Mouse (Mus musculus) neural tube, embryonic 15.5 days (tissue): ENCODE data around the gene Fam69a. TPM values are rescaled to one million over a fixed set of nuclear protein-coding genes. Genes with fewer than 3 reads are reported as not detected.
"Not testable (repeated sequence)": the region's sequence is repeated elsewhere in the genome, so short reads cannot be mapped to it uniquely, and the experiment has no call there.

ENCODE experiments used
- ATAC-seq: fragments of 200-750 bp; cut with Nextera tagmentation; 2 replicates; pipeline ENCODE4 v1.8.0; 2017; ENCODE audit warnings: mild to moderate bottlenecking, moderate TSS enrichment, moderate library complexity; ENCODE audit not compliant: low FRiP score
- H3K27ac ChIP-seq: fragments of 300-500 bp; sonication (generic); replicated peaks from 2 replicates; pipeline ENCODE4 v1.5.1; 2015; ENCODE audit warnings: mild to moderate bottlenecking, inconsistent platforms
- H3K27me3 ChIP-seq: fragments of 300-500 bp; sonication (generic); replicated peaks from 2 replicates; pipeline ENCODE4 v1.6.1; 2015; ENCODE audit warnings: inconsistent platforms
- H3K36me3 ChIP-seq: fragments of 300-500 bp; sonication (generic); 2 replicates; pipeline ENCODE4 v1.6.1; 2015; ENCODE audit warnings: inconsistent platforms
- H3K4me1 ChIP-seq: fragments of 300-500 bp; sonication (generic); 2 replicates; pipeline ENCODE4 v1.6.1; 2015; ENCODE audit warnings: inconsistent platforms
- H3K4me2 ChIP-seq: fragments of 300-500 bp; sonication (generic); 2 replicates; pipeline ENCODE4 v1.6.1; 2015; ENCODE audit warnings: inconsistent platforms, mild to moderate bottlenecking, moderate library complexity
- H3K4me3 ChIP-seq: fragments of 300-500 bp; sonication (generic); replicated peaks from 2 replicates; pipeline ENCODE4 v1.5.1; 2015; ENCODE audit warnings: mild to moderate bottlenecking, inconsistent platforms
- H3K9ac ChIP-seq: fragments of 300-500 bp; sonication (generic); replicated peaks from 2 replicates; pipeline ENCODE4 v1.6.1; 2015; ENCODE audit warnings: mild to moderate bottlenecking, inconsistent platforms
- H3K9me3 ChIP-seq: fragments of 300-500 bp; sonication (generic); replicated peaks from 2 replicates; pipeline ENCODE4 v1.6.1; 2016; ENCODE audit warnings: inconsistent platforms
- WGBS: fragments of 180-500 bp; shearing (Covaris S2); methylation state at CpG from one replicate; pipeline ENCODE4 v1.1.7; 2015; ENCODE audit warnings: mixed read lengths; 5-methylcytosine and 5-hydroxymethylcytosine counted together
- polyA plus RNA-seq: library from polyadenylated mRNA; unstranded; fragments of >200 nt; fragmentation: Nextera tagmentation; extraction: Ambion mirVana; gene quantifications from 2 replicates; pipeline ENCODE4 v1.2.1, GENCODE M21; 2015

Fam69a gene
- polyA plus RNA-seq, 1 experiment from 2014 or later, result 79.1 TPM

- no peak overlapping the region for H3K9ac ChIP-seq
- H3K4me2 ChIP-seq, result no peak overlapping the region
- no peaks in the 10 kb centered on the region for H3K9me3 ChIP-seq
- H3K4me3 ChIP-seq, result no peak overlapping the region
- H3K27me3 ChIP-seq, result no peaks in the 10 kb centered on the region
- H3K27ac ChIP-seq, result no peak overlapping the region
- H3K36me3 ChIP-seq, result no peaks in the 10 kb centered on the region
- H3K4me1 ChIP-seq, result no peaks in the 10 kb centered on the region
- ATAC-seq, result no peak; the same call in 1 of the 2 replicates
- 91% methylated on average over 3 of the region's 3 CpGs for WGBS
These were observed 47.2 kb downstream of the Fam69a start for GRCm38 (mm10) chr5:107939701-107940100.

DNA sequence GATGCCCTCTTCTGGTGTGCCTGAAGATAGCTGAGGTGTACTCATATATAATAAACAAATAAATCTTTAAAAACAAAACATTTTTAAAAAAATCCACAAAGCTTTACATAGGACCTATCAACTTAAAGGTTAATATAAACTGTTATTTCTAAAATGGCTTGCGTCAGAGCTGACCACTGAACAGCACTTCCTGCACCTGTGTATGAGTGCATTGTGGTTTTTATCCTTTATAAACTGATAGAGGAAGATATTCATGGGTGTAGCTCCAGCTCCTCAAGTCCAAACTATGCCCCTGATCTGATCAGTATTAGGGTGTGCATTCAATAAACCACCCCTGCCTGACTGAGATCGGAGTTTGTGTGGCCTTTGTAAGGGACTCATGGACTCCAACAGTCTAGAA is 48.0 kb downstream of the Fam69a start:
- Histone ChIP-seq H3K36me3 (no peaks in the 10 kb centered on the region), H3K4me1 (no peaks in the 10 kb centered on the region), H3K4me3 (no peak overlapping the region), H3K27me3 (no peaks in the 10 kb centered on the region), H3K9me3 (no peaks in the 10 kb centered on the region), H3K9ac (no peak overlapping the region), H3K27ac (no peak overlapping the region), H3K4me2 (no peak overlapping the region)
- no peak for ATAC-seq
- WGBS, result 93% methylated on average over 2 of the region's 2 CpGs

- not testable (repeated sequence) for H3K4me3 ChIP-seq, H3K27me3 ChIP-seq, H3K4me1 ChIP-seq, H3K36me3 ChIP-seq, H3K9ac ChIP-seq, H3K27ac ChIP-seq, ATAC-seq, H3K4me2 ChIP-seq, H3K9me3 ChIP-seq
- WGBS, result 79% methylated on average over 1 of the region's 1 CpGs
These were observed 48.4 kb downstream of the Fam69a start for GRCm38 (mm10) chr5:107938483-107938882.

DNA sequence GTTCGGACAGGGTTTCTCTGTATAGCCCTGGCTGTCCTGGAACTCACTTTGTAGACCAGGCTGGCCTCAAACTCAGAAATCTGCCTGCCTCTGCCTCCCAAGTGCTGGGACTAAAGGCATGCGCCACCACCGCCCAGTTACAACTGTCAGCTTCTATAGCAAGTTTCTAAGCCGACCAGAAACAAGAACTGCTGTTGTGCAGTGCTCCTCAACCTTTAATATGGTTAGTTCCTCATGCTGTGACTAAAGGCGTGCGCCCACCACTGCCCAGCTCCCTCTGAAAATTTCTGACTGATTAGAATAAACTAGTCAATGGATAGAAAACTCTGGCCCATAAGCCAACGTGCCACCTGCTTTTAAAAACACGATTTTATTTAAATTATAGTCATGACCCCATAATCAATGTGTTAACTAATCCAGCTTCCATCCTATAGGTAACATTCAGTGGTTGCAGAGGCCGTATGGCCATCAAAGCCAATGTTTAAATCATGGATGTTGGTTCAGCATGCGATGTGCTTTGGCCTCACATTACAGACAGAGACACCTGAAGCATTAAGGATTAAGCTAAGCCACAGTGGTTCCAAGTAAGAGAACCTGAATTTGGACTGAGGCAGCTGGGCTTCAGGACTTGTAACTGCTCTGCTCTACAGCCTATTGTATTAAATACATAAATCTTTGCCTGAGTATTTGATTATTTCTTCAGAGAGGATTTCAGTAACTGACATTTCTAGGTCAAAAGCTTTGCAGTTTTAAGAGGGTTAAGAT is 50.1 kb downstream of the Fam69a start:
- Histone ChIP-seq H3K9me3 (no peaks in the 10 kb centered on the region), H3K27me3 (no peaks in the 10 kb centered on the region), H3K27ac (no peak overlapping the region), H3K4me2 (no peak overlapping the region), H3K36me3 (no peaks in the 10 kb centered on the region), H3K4me3 (no peak overlapping the region), H3K4me1 (peaks cover 5% of the 10 kb centered on the region; the same call in 1 of the 2 replicates), H3K9ac (no peak overlapping the region)
- 90% methylated on average over 10 of the region's 10 CpGs for WGBS
- no peak for ATAC-seq

GRCm38 (mm10) chr5:107934770-107935543 is 51.9 kb downstream of the Fam69a start:
- Histone ChIP-seq H3K27ac (no peak overlapping the region), H3K9me3 (no peaks in the 10 kb centered on the region), H3K4me2 (no peak overlapping the region), H3K27me3 (no peaks in the 10 kb centered on the region), H3K4me3 (no peak overlapping the region), H3K36me3 (no peaks in the 10 kb centered on the region), H3K9ac (no peak overlapping the region), H3K4me1 (peaks cover 5% of the 10 kb centered on the region; the same call in 1 of the 2 replicates)
- no peak for ATAC-seq
- WGBS, result 90% methylated on average over 10 of the region's 10 CpGs

DNA sequence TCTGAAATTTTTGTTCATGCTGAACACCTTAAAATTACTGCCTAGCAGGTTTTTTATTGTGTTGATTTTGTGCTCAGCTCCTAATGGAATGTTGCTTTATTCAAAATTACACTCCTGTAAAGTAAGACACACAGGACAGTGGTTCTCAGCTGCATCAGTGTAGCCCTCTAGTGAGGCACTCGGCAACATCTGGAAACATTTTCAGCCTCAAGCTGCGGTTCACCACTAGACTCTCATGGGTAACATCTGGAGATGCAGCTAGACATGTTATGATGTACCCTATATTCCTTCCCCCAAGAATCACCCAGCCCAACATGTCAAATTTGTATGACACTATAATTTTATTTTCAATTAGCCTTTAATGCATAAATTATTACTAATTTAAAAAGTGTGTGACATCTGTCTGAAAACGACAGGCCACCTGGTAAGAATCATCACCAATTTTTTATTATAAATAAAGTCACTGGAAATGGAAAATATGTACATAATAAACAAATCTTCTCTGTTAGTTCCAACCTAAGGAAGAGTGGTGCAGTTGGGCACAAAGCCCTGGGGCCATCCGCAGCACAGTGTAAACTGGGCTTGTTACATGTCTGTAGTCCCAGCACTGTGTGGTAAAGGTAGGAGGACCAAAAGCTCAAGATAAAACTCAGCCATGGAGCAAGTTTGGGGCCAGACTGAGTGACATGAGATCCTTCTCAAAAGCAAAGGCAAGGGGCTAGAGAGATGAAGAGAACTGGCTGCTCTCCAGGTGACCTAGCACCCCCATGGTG is 53.5 kb downstream of the Fam69a start:
- 66% methylated on average over 4 of the region's 4 CpGs for WGBS
- Histone ChIP-seq H3K27ac (no peak overlapping the region), H3K9ac (no peak overlapping the region), H3K4me3 (no peak overlapping the region), H3K27me3 (no peaks in the 10 kb centered on the region), H3K4me1 (peaks cover 5% of the 10 kb centered on the region; the same call in 1 of the 2 replicates), H3K4me2 (no peak overlapping the region), H3K36me3 (no peaks in the 10 kb centered on the region), H3K9me3 (no peaks in the 10 kb centered on the region)
- ATAC-seq, result no peak

DNA sequence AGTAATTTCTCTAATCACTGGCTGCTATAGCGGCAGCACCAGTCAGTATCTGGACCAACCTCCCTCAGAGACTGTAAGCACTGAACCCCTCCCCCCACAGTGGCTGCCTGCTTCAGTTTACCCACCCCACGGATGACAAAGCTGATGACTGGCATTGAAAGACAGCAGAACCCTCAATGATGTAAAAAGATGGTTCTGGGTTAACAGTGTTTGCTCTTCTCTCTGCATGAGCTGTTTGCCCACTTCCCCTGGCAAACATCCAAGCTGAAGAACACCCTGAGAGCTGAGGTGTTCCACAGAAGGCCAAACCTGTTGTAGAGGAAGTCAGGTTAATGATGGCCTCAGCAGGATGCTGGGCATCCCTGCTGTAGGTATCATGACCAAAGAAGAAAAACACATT is 54.3 kb downstream of the Fam69a start:
- Histone ChIP-seq H3K4me3 (no peak overlapping the region), H3K4me1 (peaks cover 5% of the 10 kb centered on the region; the same call in 1 of the 2 replicates), H3K9ac (no peak overlapping the region), H3K27me3 (no peaks in the 10 kb centered on the region), H3K9me3 (no peaks in the 10 kb centered on the region), H3K36me3 (no peaks in the 10 kb centered on the region), H3K4me2 (no peak overlapping the region), H3K27ac (no peak overlapping the region)
- WGBS, result 48% methylated on average over 2 of the region's 2 CpGs
- ATAC-seq, result no peak

DNA sequence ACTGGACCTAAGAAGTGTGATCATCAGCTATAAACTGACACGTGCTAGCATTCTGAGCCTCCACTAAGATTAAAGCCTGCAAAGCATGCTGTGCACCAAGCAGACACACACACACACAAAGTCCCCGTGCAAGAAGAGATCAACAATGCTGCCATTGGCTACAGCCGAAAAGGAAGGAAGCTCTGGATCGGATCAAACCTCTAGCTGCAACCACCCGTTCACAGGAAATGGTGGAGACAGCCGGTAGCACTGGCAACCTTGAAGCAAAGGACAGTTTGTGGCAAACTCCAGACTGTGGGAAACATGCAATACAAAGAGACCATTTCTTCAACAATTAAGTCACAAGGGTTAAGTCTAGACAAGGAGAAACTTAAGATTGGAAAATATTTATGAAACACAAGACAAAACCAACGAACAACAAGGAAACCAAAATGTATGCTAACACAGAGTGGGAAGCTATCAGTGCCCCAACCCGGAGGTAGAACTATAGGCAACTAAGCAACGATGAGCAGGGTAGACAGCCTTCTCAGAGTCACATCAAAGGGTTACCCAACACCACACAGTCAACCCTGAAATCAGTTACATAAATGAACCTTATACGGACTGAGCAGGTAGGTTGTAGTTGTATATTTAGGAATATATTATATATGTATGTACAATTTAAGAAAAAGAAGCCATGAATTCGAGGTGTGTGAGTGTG is 60.2 kb downstream of the Fam69a start:
- Histone ChIP-seq H3K27ac (no peak overlapping the region), H3K36me3 (no peaks in the 10 kb centered on the region), H3K4me1 (no peaks in the 10 kb centered on the region), H3K4me2 (no peak overlapping the region), H3K9ac (no peak overlapping the region), H3K4me3 (no peak overlapping the region), H3K27me3 (no peaks in the 10 kb centered on the region), H3K9me3 (no peaks in the 10 kb centered on the region)
- no peak for ATAC-seq
- WGBS, result 84% methylated on average over 11 of the region's 11 CpGs

GRCm38 (mm10) chr5:107924564-107924963 is 62.3 kb downstream of the Fam69a start:
- H3K4me3 ChIP-seq, result no peak overlapping the region
- no peaks in the 10 kb centered on the region for H3K27me3 ChIP-seq
- 72% methylated on average over 8 of the region's 8 CpGs for WGBS
- no peak overlapping the region for H3K4me2 ChIP-seq
- no peak for ATAC-seq
- H3K27ac ChIP-seq, result no peak overlapping the region
- no peaks in the 10 kb centered on the region for H3K36me3 ChIP-seq
- no peaks in the 10 kb centered on the region for H3K9me3 ChIP-seq
- no peaks in the 10 kb centered on the region for H3K4me1 ChIP-seq
- H3K9ac ChIP-seq, result no peak overlapping the region

GRCm38 (mm10) chr5:107922836-107923235 is 64.0 kb downstream of the Fam69a start:
- Histone ChIP-seq H3K9ac (no peak overlapping the region), H3K4me2 (no peak overlapping the region), H3K27ac (no peak overlapping the region), H3K27me3 (no peaks in the 10 kb centered on the region), H3K4me1 (no peaks in the 10 kb centered on the region), H3K9me3 (no peaks in the 10 kb centered on the region), H3K36me3 (no peaks in the 10 kb centered on the region), H3K4me3 (no peak overlapping the region)
- WGBS, result 100% methylated on average over 1 of the region's 1 CpGs
- ATAC-seq, result no peak
